Mouse (Mus musculus) liver, embryonic 14.5 days (tissue): ENCODE measurements around the gene Ugt3a2. TPM values are rescaled to one million over a fixed set of nuclear protein-coding genes. Genes with fewer than 3 reads are reported as not detected.

Source experiments
- ATAC-seq: fragments of 200-750 bp; cut with Nextera tagmentation; 2 replicates; pipeline ENCODE4 v1.8.0; 2017; ENCODE audit warnings: moderate number of reproducible peaks, mild to moderate bottlenecking, moderate library complexity; ENCODE audit not compliant: insufficient read depth
- DNase-seq, 3 experiments: peaks; one replicate each; pipeline ENCODE4 v3.0.0-alpha.2; 2012 to 2013; ENCODE audit warnings: low read depth in 3 of 3, low spot score in 3 of 3
- H3K27ac ChIP-seq: fragments of 300-500 bp; sonication (generic); 2 replicates; pipeline ENCODE4 v1.5.1; 2014; ENCODE audit warnings: moderate library complexity, mild to moderate bottlenecking, control low read depth, inconsistent platforms
- H3K27me3 ChIP-seq: fragments of 300-500 bp; sonication (generic); 2 replicates; pipeline ENCODE4 v1.6.1; 2014; ENCODE audit warnings: mild to moderate bottlenecking, low read length, moderate library complexity; ENCODE audit not compliant: control insufficient read depth, insufficient read depth
- H3K36me3 ChIP-seq: fragments of 300-500 bp; sonication (generic); replicated peaks from 2 replicates; pipeline ENCODE4 v1.6.1; 2014; ENCODE audit warnings: low read depth; ENCODE audit not compliant: control insufficient read depth, insufficient read depth
- H3K4me1 ChIP-seq, 2 experiments: fragments of 200-500 bp in 1 of 2; fragments of 300-500 bp in 1 of 2; sonication (generic) in 1 of 2; replicated peaks; 2 replicates each; pipeline ENCODE4 v1.6.1; 2012 to 2014; ENCODE audit warnings: antibody characterized with exemption in 1 of 2, inconsistent platforms in 1 of 2, low read length in 1 of 2; ENCODE audit not compliant: control insufficient read depth in 2 of 2, insufficient read depth in 2 of 2
- H3K4me2 ChIP-seq: fragments of 300-500 bp; sonication (generic); 2 replicates; pipeline ENCODE4 v1.6.1; 2014; ENCODE audit warnings: low read depth, mild to moderate bottlenecking, control low read depth, moderate library complexity
- H3K4me3 ChIP-seq, 2 experiments: fragments of 200-500 bp in 1 of 2; fragments of 300-500 bp in 1 of 2; sonication (generic) in 1 of 2; 2 replicates each; pipeline ENCODE4 v1.5.1; 2012 to 2014; ENCODE audit warnings: low read depth in 2 of 2, low read length in 2 of 2, mild to moderate bottlenecking in 2 of 2, control low read depth in 1 of 2, inconsistent platforms in 1 of 2, moderate library complexity in 1 of 2; ENCODE audit not compliant: insufficient read depth in 1 of 2
- H3K9ac ChIP-seq: fragments of 300-500 bp; sonication (generic); replicated peaks from 2 replicates; pipeline ENCODE4 v1.6.1; 2014; ENCODE audit warnings: mild to moderate bottlenecking, control low read depth, moderate library complexity
- H3K9me3 ChIP-seq: fragments of 300-500 bp; sonication (generic); 2 replicates; pipeline ENCODE4 v1.6.1; 2016; ENCODE audit warnings: low read length, mixed read lengths; ENCODE audit not compliant: control insufficient read depth
- CTCF ChIP-seq: IDR thresholded peaks from 2 replicates; pipeline ENCODE4 v1.5.1; 2016; ENCODE audit warnings: antibody characterized with exemption, low read depth, control low read depth
- EP300 ChIP-seq: IDR thresholded peaks from 2 replicates; pipeline ENCODE4 v1.6.1; 2016; ENCODE audit warnings: antibody characterized with exemption, low read depth
- WGBS: fragments of 180-500 bp; shearing (Covaris S2); extraction: QIAGEN DNeasy Blood & Tissue Kit; methylation state at CpG from one replicate; pipeline ENCODE4 v1.1.7; 2014; ENCODE audit not compliant: insufficient replicate concordance; 5-methylcytosine and 5-hydroxymethylcytosine counted together
- polyA plus RNA-seq, 2 experiments: library from polyadenylated mRNA; depleted of rRNA in 1 of 2; stranded (reverse) in 1 of 2; unstranded in 1 of 2; fragments of >200 nt; fragmentation: Nextera tagmentation in 1 of 2; extraction: Ambion mirVana in 1 of 2; gene quantifications; 2 replicates each; pipeline versions ENCODE4 v1.2.1 to v1.2.3; 2012 to 2014

Gene Ugt3a2
- 0.42 and 0.45 TPM in 2 replicates for polyA plus RNA-seq (2012; rRNA removed)
- polyA plus RNA-seq (2014; fragmentation: Nextera tagmentation; extraction: Ambion mirVana) = 0.47 and 1.4 TPM in 2 replicates

DNA sequence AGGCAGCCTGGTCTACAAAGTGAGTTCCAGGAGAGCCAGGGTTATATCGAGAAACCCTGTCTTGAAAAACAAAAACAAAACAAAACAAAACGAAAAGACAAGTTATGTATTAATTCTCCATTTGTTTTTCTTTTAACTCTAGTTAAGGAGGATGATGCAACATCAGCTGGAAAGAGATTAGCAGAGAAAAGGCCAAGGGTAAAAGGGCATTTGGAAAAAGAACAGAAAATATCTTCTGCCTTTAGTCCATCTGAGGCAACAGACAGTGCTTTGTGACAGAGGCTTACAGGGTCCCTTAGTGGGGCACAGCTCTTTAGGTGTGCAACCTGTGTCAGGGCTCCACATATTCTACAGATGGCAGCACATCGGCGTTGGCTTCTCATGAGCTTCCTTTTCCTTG lies at the start of gene Ugt3a2:
Gene Ugt3a2 (plus strand): TSS at position 210 of the 400 bp plus-strand sequence.
- no peak for TF ChIP-seq CTCF
- TF ChIP-seq EP300 = no peak
- Histone ChIP-seq H3K27ac (no peak within 1 kb of the TSS), H3K4me3 (no peak within 1 kb of the TSS), H3K9me3 (no peaks in the 10 kb centered on the region), H3K4me1 (no peaks in the 10 kb centered on the region; a peak in 1 of 4 replicates), H3K4me2 (no peak within 1 kb of the TSS), H3K27me3 (no peaks in the 10 kb centered on the region), H3K9ac (no peak within 1 kb of the TSS), H3K36me3 (no peaks in the 10 kb centered on the region)
- DNase-seq (no peak), ATAC-seq (no peak)
- 66% methylated on average over 4 of the region's 4 CpGs for WGBS

DNA sequence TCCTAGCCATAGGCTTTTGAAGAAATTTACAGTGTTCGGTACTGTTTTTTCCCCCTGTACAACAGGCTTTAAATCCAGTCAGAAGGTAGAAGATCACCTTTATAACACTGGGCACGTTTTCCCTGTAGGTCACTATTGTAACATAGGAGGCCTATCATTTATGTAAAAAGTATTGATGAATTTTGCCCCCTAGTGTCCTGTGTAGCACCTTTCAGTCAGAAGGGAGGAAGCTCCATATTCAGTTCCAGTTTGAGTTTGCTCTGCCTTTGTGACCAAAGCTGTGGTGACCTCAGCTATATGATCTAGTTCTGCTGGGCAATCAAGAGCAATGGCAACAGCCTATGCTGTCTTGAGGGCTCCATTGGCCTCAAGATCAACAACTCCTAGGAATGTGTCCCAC lies 45.7 kb upstream of the Ugt3a2 start:
- Histone ChIP-seq H3K27me3 (no peaks in the 10 kb centered on the region), H3K36me3 (no peaks in the 10 kb centered on the region), H3K4me3 (no peak overlapping the region), H3K4me1 (no peaks in the 10 kb centered on the region), H3K27ac (no peak overlapping the region), H3K9ac (no peak overlapping the region), H3K9me3 (no peaks in the 10 kb centered on the region), H3K4me2 (no peak overlapping the region)
- ATAC-seq = no peak
- TF ChIP-seq CTCF (no peak), EP300 (no peak)
- DNase-seq = no peak
- 41% methylated on average over 2 of the region's 2 CpGs for WGBS

- ATAC-seq = no peak
- DNase-seq = no peak
- 48% methylated on average over 8 of the region's 8 CpGs for WGBS
Measured at GRCm38 (mm10) chr15:9305978-9306692, 29.2 kb upstream of the Ugt3a2 start.

GRCm38 (mm10) chr15:9334596-9334995 lies 754 bp upstream of the Ugt3a2 start:
- H3K4me2 ChIP-seq = no peak overlapping the region
- DNase-seq = no peak
- no peak overlapping the region for H3K4me3 ChIP-seq
- no peak for ATAC-seq
- H3K27me3 ChIP-seq = no peaks in the 10 kb centered on the region
- WGBS = 61% methylated on average over 2 of the region's 2 CpGs
- no peak overlapping the region for H3K27ac ChIP-seq
- no peaks in the 10 kb centered on the region; a peak in 1 of 4 replicates for H3K4me1 ChIP-seq
- TF ChIP-seq EP300 = no peak
- TF ChIP-seq CTCF = no peak
- no peaks in the 10 kb centered on the region for H3K36me3 ChIP-seq
- no peak overlapping the region for H3K9ac ChIP-seq
- H3K9me3 ChIP-seq = no peaks in the 10 kb centered on the region

More at GRCm38 (mm10) chr15:9305978-9306692, 29.2 kb upstream of the Ugt3a2 start:
- Histone ChIP-seq H3K36me3 (no peaks in the 10 kb centered on the region), H3K9ac (no peak overlapping the region), H3K4me2 (no peak overlapping the region), H3K27me3 (no peaks in the 10 kb centered on the region), H3K4me1 (no peaks in the 10 kb centered on the region), H3K9me3 (no peaks in the 10 kb centered on the region), H3K4me3 (no peak overlapping the region), H3K27ac (no peak overlapping the region)
- TF ChIP-seq EP300 (no peak), CTCF (no peak)

- no peaks in the 10 kb centered on the region; a peak in 1 of 4 replicates for H3K4me1 ChIP-seq
- no peak for ATAC-seq
- no peak overlapping the region for H3K4me3 ChIP-seq
Measured at GRCm38 (mm10) chr15:9336616-9337015, 1.3 kb downstream of the Ugt3a2 start.

More at GRCm38 (mm10) chr15:9336616-9337015, 1.3 kb downstream of the Ugt3a2 start:
- 49% methylated on average over 3 of the region's 3 CpGs for WGBS
- TF ChIP-seq CTCF = no peak
- no peak for TF ChIP-seq EP300
- no peak for DNase-seq
- Histone ChIP-seq H3K27ac (no peak overlapping the region), H3K9ac (no peak overlapping the region), H3K4me2 (no peak overlapping the region), H3K36me3 (no peaks in the 10 kb centered on the region), H3K27me3 (no peaks in the 10 kb centered on the region), H3K9me3 (no peaks in the 10 kb centered on the region)
